Mouse (Mus musculus): ENCODE results near the gene Lyzl4.

GRCm38 (mm10) chr9:121633306-121633705 is 8.6 kb downstream of the Lyzl4 start:
- TF ChIP-seq CTCF (IDR thresholded peaks at IDR 0.05; ENCODE audit: borderline replicate concordance, extremely low read depth, insufficient read depth, insufficient read length) (no peak), POLR2A (IDR thresholded peaks at IDR 0.05; ENCODE audit: borderline replicate concordance, extremely low read depth, insufficient read depth, insufficient read length, poor library complexity, severe bottlenecking) (no peak)

All from brain, embryonic 14.5 days (tissue).